Mouse (Mus musculus) gonadal fat pad, adult 2 months (tissue): ENCODE measurements around the gene Stk11ip. TPM values are rescaled to one million over a fixed set of nuclear protein-coding genes. Genes with fewer than 3 reads are reported as not detected.

Source experiments
- DNase-seq: peaks from one replicate; pipeline ENCODE4 v3.0.0-alpha.2; 2012; ENCODE audit warnings: low read depth
- polyA plus RNA-seq: library from polyadenylated mRNA; depleted of rRNA; stranded (reverse); fragments of >200 nt; gene quantifications from 2 replicates; pipeline ENCODE4 v1.2.3, GENCODE M21; 2012; rRNA removed

Stk11ip gene
- polyA plus RNA-seq, 1 experiment: 27.4 TPM

GRCm38 (mm10) chr1:75570403-75570802 is 49.1 kb downstream of the Stk11ip start:
- DNase-seq: no peak

- DNase-seq: no peak
Measured at GRCm38 (mm10) chr1:75572776-75573175, 51.4 kb downstream of the Stk11ip start.

- no peak for DNase-seq
Measured at GRCm38 (mm10) chr1:75573715-75574114, 52.4 kb downstream of the Stk11ip start.

GRCm38 (mm10) chr1:75574476-75575310 is 53.4 kb downstream of the Stk11ip start:
- no peak for DNase-seq

- no peak for DNase-seq
Measured at GRCm38 (mm10) chr1:75581936-75582624, 60.8 kb downstream of the Stk11ip start.

GRCm38 (mm10) chr1:75582625-75582956 is 61.3 kb downstream of the Stk11ip start:
- no peak for DNase-seq

GRCm38 (mm10) chr1:75583034-75583433 is 61.7 kb downstream of the Stk11ip start:
- DNase-seq: no peak

- DNase-seq: no peak
Measured at GRCm38 (mm10) chr1:75586791-75587190, 65.5 kb downstream of the Stk11ip start.

Other genes with a start within 250 kb of the Stk11ip start
- gene Resp18, start 243.1 kb upstream of the Stk11ip start, polyA plus RNA-seq: not detected in 2 replicates
- 150 and 168 TPM in 2 replicates for gene Dnpep, start 203.5 kb upstream of the Stk11ip start, polyA plus RNA-seq
- gene Des, start 161.2 kb upstream of the Stk11ip start, polyA plus RNA-seq: 71.8 and 92.9 TPM in 2 replicates
- gene Speg, start 146.2 kb upstream of the Stk11ip start, polyA plus RNA-seq: 26.2 and 27.4 TPM in 2 replicates
- 161 and 183 TPM in 2 replicates for gene Gmppa, start 85.6 kb upstream of the Stk11ip start, polyA plus RNA-seq
- 0.18 and 0.42 TPM in 2 replicates for gene Asic4, start 71.1 kb upstream of the Stk11ip start, polyA plus RNA-seq
- 77.6 and 78.4 TPM in 2 replicates for gene Chpf, start 42.2 kb upstream of the Stk11ip start, polyA plus RNA-seq
- gene Tmem198, start 42.0 kb upstream of the Stk11ip start, polyA plus RNA-seq: 2.4 TPM in 2 replicates
- gene Obsl1, start 15.1 kb upstream of the Stk11ip start, polyA plus RNA-seq: 26.6 and 29.1 TPM in 2 replicates
- gene Inha, start 14.5 kb upstream of the Stk11ip start, polyA plus RNA-seq: 33.4 and 42.3 TPM in 2 replicates
- 25.8 and 35.8 TPM in 2 replicates for gene Slc4a3, start 24.7 kb downstream of the Stk11ip start, polyA plus RNA-seq